Mouse (Mus musculus) A20 (cell line): Measurements from ENCODE around the gene Map2k6.
"Not testable (repeated sequence)": the region's sequence is repeated elsewhere in the genome, so short reads cannot be mapped to it uniquely, and the experiment has no call there.

Source experiments
- DNase-seq: peaks from one replicate; pipeline ENCODE4 v3.0.0-alpha.2; 2011; ENCODE audit warnings: low read depth, low spot score

Gene Map2k6

DNA sequence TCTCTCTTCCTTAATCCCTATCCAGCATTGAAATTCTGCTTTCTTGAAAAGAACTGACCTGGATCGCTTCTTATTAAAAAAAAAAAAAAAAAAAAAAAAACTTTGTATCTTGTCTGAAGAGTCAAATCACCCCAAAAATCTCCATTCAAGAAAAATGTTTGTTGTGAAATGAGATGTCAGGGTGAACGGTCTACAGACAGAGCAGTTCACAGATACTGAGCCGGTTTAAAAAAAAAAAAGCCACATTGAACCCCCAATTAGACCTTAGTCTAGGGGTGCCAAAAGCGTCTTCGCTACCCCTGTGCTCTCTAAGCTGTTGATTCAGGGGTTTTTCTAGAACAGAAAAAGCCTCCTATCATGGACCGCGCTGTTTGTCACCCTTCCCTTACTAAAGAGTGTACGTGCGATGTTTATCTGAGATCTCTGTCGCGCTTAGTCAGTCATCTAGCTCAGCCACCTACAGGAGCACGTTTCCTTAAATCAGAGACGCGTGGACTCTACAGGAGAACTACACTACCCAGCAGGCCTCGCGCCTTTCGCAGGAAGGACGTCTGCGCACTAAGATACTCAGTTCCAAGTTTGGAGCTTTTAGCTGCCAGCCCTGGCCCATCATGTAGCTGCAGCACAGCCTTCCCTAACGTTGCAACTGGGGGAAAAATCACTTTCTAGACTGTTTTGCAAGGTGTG lies at the start of gene Map2k6:
Map2k6 (plus strand) TSS at position 570 of the 687 bp plus-strand sequence.
- DNase-seq, result peak; percentile 94

DNA sequence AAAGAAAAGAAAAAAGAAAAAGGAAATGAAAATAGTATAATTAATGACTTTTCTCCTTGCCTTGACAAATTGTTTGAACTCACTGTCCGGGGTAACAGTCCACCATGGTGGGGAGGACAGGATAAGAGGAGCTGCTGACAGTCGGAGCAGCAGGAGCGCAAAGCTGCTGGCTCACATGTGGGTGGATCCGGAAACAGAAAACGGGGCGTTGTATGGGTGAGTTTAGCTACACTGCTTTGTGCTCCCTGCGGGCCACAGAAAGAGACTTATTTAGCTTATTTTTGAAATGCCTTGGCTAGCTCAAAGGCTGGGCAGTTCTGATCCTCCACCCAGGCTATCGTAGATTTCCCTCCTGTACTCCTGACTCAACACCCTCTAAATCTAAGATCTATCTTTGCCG lies 44.7 kb upstream of the Map2k6 start:
- DNase-seq, result no peak

DNA sequence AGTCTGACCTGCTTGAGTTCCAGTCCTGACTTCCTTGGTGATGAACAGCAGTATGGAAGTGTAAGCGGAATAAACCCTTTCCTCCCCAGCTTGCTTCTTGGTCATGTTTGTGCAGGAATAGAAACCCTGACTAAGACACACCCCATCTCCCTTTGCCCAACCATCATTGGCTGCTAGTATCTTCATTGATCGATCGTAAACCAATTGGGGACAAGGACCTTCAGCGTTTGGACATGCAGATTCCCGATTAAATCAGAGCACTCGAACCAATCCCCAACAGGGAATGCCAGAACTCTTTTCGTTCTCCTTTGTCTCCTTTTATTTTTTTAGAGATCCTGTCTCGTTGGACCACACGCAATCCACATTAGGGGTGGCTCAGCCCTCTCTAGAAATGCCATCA lies 43.8 kb upstream of the Map2k6 start:
- DNase-seq, result not testable (repeated sequence)

DNA sequence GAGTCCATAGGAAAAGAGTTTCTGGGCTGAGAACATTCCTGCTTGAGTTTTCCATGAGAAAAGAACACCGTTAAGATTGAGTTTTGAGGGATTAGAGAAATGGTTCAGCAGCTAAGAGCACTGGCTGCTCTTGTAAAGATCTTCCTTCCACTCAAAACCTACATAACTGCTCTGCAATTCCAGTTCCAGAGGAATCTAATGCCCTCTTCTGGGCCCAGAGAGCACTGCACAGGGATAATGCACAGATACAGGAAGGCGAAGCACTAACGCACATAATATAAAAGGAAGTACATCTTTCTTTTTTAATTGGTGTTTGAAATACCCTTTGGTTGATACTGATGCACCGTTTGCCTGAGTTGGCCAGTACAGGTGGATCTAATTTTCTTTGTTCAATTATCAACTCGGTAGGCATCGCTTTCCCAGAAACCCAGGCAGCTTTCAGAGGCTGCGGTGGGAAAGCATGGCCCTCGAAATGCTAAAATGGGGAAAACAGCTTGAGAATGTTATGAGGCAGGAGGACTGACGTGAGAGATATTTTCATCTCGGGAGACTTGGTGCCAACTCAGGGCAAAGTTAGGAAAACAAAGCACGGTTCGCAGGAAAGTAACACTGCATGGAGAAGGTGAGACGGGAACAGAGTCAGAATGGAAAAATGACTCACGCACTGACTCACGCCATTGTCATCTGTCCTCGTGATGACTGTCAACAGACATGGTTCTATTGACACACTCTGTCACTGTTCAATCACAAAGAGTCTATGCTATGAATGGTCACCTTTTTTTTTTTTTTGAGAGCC lies 41.0 kb upstream of the Map2k6 start:
- DNase-seq, result no peak

DNA sequence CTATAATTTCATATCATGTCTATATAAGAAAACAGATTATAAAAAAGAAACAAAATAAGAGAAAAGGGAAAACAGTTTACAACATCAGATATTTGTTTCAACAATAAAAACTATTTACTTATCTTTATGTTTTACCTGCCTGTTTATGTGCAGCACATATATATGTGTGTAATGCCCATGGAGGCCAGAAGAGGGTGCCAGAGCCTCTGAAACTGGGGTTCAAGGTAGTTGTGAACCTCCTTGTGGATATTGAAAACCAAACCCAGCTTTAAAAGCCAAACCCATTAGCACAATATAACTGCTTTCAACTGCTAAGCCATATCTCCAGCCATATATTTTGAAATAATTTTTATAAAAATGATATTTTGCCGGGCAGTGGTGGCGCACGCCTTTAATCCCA lies 33.9 kb upstream of the Map2k6 start:
- DNase-seq, result peak; percentile 80

DNA sequence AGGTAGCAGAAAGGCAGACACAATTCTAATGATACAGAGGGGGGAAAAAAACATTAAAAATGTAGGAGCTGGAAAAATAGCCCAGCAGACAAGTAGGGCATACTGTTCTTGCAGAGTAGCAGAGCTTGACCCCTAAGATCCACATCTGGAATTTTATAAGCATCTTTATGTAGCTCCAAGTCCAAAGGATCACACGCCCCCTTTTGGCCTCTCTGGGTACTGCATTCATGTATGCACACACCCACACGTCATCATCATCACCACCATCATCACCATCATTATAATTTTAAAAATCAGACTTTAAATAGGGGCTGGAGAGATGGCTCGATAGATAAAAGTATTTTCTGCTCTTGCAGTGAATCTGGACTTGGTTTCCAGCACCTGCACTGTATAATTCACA lies 32.0 kb upstream of the Map2k6 start:
- no peak for DNase-seq

DNA sequence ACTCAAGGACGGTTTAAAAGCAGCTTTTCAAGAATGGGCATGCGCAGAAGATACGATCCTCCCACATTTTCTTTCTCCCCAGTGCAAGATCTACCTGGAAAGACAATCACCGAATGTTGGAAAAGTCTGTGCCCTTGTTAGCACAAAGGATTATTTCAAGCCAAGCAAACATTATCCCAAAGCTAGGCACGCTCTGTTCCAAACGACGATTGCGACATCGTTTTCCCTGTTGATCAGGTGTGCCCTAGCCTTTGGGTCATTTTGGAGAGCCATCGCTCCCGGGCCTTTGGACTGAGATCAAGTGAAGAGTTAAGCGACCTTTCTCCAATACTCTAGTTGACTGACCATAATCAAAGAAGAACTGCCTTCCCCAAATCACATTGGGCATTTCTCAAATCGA lies 31.3 kb upstream of the Map2k6 start:
- DNase-seq, result no peak

DNA sequence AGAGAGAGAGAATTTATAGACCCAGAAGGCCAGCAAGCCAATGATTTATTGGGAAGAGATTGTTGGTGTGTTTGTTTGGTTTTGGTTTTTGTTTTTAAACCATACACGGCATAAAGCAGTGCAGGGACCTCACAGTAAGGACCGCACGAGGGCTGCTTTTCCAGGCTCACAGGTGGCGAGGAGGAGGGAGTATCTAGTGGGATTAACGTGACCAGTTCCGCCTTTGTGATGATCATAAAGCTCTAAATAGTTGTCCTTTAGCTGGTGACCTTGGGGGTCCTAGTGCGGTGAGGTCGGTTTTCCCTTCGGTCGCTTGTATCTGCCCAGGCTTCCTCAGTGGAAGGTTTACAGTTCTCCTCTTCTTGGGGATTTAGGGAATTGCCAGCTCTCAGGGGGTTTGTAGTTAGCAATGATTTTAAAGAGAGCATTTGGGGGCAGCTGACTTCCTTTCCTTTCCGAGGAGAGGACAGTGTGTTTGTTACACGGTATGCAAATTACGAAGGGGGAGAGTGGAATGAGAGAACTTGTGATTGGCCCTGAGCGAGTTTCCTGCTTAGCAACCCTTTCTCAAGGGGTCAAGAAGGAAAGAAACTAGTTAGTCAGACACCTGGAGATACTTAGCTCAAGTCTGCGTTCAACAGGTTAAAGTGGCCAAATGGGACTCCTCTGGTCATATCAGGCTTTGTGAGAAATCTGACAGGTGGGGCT lies 29.5 kb upstream of the Map2k6 start:
- DNase-seq, result peak; percentile 90

DNA sequence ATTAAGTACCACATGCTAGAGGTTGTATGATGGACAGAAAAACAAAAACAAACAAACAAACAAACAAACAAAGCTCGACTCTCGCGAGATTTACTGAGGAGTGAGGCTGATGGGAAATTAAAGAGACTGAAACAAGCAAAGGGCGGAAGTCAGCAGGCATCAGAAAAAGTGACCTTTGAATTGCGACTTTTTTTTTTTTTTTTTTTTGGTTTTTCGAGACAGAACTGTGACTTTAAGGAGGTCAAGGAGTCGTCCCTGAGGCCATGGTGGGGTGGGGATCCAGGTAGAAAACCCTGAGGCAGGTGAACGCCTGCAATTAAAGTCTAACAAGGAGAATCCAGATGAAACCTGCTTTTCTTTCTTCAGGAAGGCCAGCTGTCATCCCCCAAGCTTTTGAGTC lies 27.1 kb upstream of the Map2k6 start:
- peak; percentile 87 for DNase-seq

DNA sequence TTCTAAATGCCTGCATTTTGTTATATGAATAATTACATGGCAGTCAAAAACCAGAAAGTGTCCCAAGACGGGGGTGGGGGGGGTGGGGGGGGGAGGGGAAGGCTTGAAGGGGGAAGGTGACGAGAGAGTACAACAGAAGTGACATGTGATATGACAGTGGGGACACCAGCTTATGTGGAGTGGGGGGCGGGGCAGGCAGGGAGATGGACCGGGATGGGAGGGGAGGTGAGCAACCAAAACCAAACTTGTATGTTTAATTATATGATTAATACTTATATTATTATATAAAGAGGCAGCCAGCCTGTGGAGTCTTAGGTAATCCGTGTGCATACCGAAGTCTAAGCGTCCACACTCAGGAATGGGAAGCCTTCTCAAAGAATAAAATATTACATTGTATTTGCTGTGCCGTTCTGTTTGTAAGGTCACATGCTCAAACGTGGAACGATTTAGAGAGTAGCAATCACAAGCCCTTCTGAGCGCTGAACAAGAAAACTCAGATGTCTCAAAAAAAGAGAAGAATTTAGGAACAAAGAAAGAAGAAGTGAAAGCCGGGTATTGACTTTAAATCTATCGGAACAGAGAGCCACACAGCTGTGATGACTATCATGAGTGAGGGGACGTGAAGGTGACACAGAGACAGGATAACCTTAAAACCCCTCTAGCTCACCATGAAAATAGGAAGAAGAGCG lies 26.5 kb upstream of the Map2k6 start:
- no peak for DNase-seq

DNA sequence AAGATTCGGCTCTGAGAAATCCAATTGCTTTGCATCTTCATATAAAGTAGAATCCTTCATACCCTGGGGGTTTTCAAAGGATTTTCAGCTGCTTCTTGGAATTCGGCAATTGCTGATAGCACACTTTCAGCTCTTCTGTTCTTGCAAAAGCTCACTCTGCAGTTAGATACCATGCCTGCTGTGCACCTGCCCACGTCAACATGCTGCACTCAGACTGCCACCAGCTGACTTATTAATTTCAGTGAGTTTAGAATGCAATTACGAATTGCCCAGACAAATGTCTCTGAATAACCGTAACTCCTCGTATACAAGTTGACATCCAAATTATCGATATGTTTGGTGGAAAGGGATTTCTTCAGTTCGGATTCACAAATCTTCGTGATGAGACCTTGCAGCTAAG lies 24.9 kb upstream of the Map2k6 start:
- DNase-seq, result peak; percentile 45

DNA sequence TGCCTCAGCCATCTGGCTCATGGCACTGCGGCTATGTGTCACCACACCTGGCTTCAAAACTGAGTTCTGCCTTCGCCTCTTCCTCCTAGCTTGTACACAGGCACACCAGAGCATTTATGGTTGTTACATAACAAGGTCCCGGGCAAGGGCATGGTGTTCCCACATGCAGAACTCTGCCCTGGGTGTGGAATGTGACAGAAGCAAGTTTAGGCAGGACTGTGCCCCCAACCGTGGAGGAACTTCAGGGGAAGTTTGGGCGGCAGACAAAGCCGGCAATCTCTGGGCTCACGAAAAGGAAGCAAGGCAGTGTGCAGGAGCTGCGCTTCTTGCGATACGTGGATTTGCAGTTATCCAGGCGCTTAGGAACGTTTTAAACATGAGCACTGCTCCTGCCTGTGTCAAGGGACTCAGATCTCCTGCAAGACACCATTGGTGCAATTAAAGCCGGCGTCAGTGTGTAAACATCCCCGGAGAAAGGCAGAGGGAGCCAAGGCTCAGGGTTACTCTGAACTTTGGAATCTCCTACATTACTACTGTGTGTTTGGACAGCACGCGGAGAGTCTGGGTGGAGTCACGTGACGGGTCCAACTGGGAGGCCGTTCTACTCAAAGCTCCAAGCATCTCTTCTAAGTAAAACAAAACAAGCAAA lies 19.1 kb upstream of the Map2k6 start:
- no peak for DNase-seq

DNA sequence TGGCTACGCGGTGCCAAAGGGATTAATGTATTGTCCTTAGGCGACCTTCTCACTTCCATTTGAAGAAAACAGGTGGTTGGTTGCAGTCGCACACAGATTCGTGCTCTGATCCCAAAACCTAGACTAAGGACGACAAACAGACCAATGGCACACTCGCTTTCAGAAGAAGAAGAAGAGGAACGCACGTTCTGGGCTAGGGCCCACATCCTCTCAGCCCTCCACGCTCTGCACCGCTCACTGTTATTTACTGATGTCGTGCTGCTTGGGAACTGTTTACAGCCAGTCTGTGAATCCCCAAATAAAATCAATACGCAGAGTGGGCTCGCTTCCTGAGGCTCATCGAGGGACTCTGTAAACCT lies 18.6 kb upstream of the Map2k6 start:
- no peak for DNase-seq

DNA sequence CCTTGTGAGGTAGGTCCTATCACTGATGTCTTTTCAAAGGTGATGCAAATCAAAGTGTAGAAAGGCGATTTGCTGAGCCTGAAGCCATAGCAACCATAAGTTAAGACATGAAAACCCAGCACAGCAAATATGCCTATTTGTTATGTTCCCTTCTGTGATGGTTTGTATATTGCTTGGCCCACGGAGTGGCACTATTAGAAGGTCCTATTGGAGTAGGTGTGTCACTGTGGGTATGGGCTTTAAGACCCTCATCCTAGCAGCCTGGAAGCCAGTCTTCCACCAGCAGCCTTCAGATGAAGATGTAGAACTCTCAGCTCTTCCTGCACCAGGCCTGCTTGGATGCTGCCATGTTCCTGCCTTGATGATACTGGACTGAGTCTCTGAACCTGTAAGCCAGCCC lies 13.4 kb upstream of the Map2k6 start:
- no peak for DNase-seq

DNA sequence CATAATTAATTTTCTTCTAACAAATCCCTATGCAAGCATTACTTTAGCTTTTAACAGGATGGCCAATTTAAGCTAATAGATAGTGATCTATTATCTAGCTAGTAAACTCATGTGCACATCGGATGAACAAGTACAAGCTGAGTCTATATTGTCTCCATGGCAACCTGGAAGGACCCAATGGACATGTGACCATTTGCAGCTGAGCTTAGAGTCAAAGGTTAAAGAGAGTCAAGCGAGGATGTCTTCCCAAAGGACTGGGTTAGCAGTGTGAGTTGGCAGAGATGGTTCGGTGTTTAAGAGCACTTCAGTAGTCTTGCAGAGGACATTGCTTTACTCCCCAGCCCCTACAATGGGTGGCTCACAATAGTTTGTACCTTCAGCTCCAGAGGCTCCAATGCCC lies 6.2 kb upstream of the Map2k6 start:
- no peak for DNase-seq

DNA sequence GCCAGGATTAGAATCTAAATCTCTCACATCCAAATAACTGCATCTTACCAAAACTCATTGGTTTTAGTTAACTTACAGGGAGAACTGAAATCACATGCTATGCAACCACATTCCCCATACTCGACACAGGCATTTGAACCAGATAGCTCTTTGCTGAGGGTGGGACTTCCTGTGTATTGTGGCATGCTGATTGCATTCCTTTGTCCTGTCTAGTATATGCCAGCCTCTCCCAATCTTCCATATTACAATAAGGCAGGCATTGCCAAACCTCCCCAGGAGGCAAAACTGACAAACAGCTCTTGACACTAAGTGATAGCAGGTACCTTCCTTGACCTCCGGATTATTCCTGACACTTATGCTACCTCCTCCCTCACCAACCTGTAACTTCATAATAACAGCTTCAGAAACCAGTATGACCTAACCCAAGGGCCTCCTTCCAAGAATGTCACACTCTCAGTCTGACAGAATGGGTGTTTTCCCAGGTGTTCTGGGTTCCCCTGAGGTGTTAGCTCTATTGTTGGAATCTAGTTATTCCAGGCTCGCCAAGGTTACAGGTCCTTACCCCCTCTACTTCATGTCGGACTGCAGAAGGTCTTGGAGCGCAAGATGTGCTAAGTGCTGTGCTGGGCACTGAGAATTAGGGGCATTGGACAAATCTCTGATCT lies 4.0 kb upstream of the Map2k6 start:
- DNase-seq, result no peak

DNA sequence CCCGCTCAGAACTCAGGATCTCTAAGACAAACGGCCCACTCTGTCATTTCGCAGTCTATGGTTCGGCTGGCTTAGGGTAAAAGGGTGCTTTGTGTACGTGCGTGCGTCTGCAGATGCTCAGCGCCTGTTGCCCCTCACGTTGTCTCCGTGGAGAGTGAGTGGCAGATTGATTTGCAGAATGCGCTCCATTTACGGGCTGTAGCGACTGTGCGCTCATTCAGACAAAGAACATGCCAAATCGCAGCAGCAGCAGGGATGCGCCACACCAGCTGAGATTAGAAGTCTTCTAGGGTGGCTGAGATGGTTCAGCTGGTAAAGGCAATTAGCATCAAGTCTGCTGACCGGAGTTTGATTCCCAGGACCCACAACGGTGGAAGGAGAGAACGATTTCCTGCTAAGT lies 2.8 kb upstream of the Map2k6 start:
- DNase-seq, result no peak

DNA sequence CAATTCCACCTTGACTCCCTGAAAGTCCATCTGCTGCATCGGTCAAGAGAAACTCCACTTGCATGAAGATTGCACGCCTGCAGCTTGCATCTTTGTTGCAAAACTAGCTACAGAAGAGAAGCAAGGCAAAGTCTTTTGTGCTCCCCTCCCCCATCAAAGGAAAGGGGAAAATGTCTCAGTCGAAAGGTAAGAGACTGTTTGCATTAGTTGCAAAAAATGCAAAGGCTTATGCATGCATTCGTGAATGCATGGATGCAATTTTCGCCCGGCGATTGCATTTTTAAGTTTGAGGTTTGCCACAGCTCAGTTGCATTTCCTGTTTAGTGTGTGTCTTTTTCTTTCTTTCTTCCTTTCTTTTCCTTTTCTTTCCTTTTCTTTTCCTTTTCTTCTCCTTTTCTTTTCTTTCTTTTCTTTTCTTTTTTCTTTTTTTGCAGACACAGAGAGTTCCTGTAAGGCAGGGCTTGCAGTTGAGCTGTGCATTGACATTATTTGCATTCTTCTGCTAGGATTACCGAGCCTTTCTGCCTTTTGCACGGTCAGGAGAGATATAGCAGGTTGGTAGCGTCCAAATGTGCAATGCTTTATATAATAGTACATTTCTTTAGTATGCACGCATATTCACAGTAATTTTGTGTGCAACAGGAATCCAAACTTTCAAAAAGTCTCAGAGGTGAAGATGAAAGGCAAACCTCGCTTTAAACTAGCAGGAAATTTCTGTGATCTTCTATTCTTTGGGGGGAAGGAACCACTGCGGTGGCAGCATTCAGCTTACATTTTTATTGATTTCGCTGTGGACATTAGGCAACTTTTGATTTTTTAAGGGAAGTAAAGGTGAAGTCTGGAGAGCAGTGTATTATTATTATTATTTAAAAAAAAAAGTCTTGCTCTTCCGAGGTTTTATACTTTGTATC lies 573 bp downstream of the Map2k6 start:
- peak; percentile 55 for DNase-seq

DNA sequence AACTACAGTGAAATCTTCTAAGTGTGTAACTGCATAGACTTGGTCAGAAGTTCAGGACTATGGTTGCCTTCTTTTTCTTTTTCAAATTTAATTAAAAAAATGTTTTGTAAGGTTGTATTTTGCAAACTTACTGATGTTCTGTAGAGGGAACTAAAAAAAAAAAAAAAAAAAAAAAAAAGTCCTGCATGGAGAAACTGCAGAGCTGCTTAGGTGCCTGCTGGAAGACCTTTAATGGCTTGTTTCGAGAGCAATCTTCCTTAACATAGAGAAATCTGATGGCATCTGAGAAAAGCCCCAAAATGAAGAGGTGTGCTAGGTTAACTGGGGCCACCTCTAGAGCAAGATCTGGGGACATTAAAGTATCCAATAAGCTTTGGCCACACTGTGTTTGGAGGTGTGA lies 1.4 kb downstream of the Map2k6 start:
- DNase-seq, result no peak

DNA sequence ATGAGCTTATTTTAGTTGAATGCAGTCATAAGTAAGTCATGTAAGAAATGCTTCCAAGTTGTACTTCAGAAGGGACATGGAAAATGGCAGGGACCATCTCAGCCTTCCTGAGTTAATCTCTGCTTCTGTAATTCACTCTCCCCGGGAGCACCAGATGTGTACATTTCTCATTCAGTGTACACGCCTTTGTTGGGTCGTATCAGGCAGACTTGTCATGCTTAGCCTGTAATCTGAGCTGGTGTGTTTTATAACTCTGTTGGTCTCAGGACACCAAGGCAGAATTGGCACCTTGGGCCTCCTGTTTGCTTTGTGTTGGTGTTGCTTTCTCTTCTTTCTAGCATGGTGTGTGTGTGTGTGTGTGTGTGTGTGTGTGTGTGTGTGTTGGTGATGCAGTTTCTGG lies 3.7 kb downstream of the Map2k6 start:
- DNase-seq, result no peak
